Mouse (Mus musculus) adrenal gland, adult (tissue): ENCODE results near the gene Gm20532.
A peak's percentile ranks its signal among the peaks of the same experiment; 100 is the strongest.

ENCODE experiments used
- DNase-seq, 2 experiments: peaks; one replicate each; pipeline ENCODE4 v3.0.0; 2022 to 2023; ENCODE audit warnings: low spot score in 1 of 2; ENCODE audit not compliant: inconsistent age in 2 of 2

Gene Gm20532

GRCm38 (mm10) chr2:26594934-26595724, 8.7 kb downstream of the Gm20532 start:
- DNase-seq, result peak in 1 of 2 experiments; percentile 57

GRCm38 (mm10) chr2:26595725-26596435, 9.4 kb downstream of the Gm20532 start:
- DNase-seq, result peak in 1 of 2 experiments; percentile 48

DNA sequence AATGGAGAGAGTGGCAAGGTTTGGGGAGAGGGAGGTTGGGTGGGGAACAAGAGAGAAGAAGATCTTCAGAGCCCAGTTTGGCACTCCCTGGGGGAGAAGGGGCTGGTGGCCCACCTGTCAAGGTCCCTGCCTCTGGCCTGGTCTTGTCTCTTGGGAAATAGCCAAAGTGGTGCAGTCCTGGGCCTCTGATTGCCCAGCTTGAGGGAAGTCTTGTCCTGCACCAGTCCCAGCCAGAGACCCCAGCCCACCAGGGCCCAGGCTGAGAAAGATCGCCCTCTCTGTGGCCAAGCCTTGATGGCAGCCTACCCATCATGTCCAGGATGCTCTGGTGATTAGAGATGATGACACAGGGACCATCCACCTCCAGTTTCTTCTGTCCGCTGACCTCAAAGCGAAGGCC, 10.5 kb downstream of the Gm20532 start:
- DNase-seq, result peak in 1 of 2 experiments; percentile 35

DNA sequence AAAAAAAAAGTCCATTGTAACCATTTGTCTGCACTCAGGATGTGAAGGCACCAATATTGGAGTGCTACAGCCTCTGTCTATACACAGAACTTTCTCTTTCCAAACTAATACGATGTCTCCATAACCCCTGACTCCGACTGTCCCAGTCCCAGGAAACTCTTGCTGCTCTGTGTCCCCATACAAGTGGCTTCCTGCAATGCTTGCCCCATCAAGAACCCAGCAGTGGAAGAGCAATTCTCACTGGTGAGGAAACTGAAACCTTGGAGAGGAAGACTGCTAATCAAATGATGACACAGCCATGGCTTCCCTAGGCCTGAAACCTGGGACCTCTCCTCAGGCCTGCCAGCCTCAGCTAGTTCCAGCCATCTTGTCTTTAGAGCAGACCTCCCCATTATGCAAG, 11.4 kb downstream of the Gm20532 start:
- no peak for DNase-seq

DNA sequence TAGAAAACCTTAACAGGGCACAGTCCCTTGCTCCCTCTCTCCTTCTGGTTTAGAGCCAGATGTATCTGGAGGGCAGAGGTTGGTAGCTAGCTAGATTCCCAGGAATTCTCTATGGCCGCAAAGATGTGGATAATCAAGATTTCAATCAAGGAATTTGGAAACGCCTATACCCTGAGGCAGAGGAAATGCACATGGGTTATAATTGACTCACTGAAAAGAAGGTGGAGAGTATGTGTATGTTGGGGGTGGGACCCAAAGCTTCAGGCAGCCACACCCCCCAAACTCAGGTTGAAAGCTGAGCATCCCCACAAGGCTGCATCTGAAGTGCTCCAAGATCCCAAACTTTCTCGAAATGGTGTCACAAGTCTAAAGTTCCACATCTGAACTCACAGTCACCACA, 12.0 kb downstream of the Gm20532 start:
- no peak for DNase-seq

- peak in 1 of 2 experiments; percentile 37 for DNase-seq
Measured at GRCm38 (mm10) chr2:26599965-26600364, 13.5 kb downstream of the Gm20532 start.

DNA sequence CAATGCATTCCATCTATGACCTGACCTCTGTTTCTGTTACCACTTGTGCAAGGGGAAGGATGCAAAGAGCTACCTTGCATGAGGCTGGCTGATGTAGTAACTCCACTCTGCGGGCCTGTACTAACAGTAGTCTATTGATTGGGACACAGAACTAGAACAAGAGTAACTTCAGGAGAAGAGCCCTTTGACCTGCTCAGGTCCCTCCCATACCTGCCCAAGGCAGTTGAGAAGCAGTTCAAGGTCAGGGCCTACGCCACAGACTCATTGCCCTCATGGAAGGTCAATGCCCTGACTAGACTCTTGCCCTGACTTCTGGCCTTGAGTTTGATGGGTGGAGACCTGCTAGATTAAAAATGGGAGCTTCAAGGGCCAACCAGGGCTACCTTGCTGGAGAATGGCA, 14.2 kb downstream of the Gm20532 start:
- DNase-seq, result peak in 1 of 2 experiments; percentile 74

- peak in 1 of 2 experiments; percentile 72 for DNase-seq
Measured at GRCm38 (mm10) chr2:26601595-26601994, 15.2 kb downstream of the Gm20532 start.

GRCm38 (mm10) chr2:26602631-26603030, 16.2 kb downstream of the Gm20532 start:
- no peak for DNase-seq

- peak; percentile 67 to 93 for DNase-seq
Measured at GRCm38 (mm10) chr2:26603159-26603558, 16.7 kb downstream of the Gm20532 start.

GRCm38 (mm10) chr2:26603720-26604671, 17.6 kb downstream of the Gm20532 start, which contains the start of gene Agpat2:
Agpat2 (minus strand) TSS chr2:26604417.
- peak; percentile 93 to 96 for DNase-seq

- peak in 1 of 2 experiments; percentile 36 for DNase-seq
Measured at GRCm38 (mm10) chr2:26605331-26605730, 18.9 kb downstream of the Gm20532 start.

GRCm38 (mm10) chr2:26606579-26606978, 20.1 kb downstream of the Gm20532 start:
- peak in 1 of 2 experiments; percentile 24 for DNase-seq

DNA sequence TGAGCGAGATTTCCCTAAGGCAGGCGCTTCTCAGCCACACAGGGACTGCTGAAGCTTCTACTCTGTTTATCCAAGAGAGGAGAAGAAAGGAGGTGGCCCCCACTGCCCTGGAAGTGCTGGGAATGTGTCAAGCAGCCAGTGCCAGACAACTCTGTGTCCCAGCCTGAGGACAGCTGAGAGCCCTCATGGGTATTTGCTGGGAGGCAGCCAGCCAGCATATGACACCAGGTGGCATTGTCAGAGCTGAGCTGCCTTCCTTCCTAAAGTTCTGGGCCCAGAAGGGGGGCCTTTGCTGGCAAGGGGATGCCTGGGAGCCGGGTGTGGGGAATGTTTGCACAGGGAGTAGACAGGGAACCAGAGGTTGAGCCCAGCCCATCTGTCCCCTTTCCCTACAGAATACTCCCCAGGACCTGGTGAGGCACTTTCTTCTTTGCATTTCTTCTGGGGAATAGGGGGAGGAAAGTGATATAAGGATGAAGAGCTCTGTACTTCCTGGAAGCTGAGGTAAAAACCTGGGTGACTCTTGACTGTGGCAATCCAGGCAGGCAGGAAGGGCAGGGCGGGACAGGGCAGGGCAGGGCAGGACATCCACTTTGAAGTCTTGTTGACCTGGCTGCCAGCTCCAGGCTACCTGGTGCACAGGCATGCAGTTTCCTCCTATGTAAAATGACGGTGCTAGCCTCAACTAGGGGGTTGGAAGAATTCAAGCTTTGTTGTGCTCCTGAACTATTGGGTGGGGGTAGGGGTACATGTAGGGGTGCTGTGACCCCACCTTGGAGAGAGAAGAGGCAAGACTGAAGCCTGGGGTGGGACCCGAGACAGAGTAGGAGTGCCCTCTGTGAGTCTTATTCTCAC, 20.8 kb downstream of the Gm20532 start:
- DNase-seq, result peak in 1 of 2 experiments; percentile 32

GRCm38 (mm10) chr2:26608781-26609180, 22.3 kb downstream of the Gm20532 start:
- DNase-seq, result no peak

GRCm38 (mm10) chr2:26609261-26609661, 22.8 kb downstream of the Gm20532 start:
- peak in 1 of 2 experiments; percentile 62 for DNase-seq

DNA sequence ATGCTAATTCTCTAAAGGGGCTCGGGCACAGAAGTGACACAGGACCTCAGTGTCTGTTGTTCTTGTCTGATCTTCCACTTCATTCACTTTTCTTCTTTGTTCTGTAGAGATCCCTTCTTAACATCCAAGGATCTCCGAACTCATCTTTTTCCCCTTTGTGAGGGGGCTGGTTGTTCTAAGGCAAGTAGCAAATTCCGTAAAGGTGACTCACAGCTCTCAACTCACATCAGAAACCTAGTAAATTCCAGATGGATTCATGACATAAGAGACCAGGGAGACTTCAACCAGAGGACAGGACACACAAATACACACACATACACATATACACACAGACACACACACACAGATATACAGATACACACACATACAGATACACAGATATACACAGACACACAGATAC, 24.1 kb downstream of the Gm20532 start:
- no peak for DNase-seq

DNA sequence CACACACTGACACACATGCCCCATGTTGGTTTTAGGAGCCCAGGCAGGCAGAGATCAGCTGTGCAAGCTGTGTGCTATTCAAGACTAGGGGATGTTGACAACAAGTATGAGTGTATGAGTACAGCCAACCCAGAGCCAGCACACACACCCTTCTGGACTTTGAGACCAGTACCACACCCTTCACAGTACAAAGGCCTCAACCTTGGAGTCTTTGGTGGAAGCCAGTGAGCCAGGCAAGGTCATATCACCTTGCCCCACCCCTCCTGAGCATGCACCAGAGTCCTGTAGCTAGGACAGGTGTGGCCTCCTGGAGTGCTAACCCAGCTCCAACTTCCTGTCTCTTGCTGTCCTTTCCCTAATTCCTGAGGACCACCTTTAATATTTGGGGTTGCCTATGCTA, 24.6 kb downstream of the Gm20532 start:
- no peak for DNase-seq

- DNase-seq, result no peak
Measured at GRCm38 (mm10) chr2:26611896-26612295, 25.5 kb downstream of the Gm20532 start.

DNA sequence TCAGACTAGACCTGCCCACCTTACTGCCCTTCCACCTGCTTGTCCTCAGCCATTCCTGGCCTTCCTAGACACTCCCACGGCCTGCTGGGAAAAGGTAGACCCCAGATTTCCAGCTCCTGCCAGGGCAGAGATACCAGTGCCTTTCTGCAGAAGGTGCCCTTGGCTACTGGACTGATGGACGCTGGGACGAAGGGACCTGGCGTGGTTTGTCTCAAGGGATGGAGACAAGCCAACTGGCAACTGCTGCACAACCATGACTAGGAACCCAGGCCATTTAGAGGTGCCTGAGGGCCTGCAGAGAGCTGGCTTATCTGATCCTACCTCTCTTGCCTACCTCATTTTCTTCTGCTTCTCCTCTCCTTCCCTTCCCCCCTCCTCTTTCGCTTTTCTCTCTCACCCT, 28.5 kb downstream of the Gm20532 start:
- peak in 1 of 2 experiments; percentile 68 for DNase-seq
